Mouse (Mus musculus) forebrain, embryonic 16.5 days (tissue): ENCODE measurements around the gene Bod1. TPM values are rescaled to one million over a fixed set of nuclear protein-coding genes. Genes with fewer than 3 reads are reported as not detected.
A peak's percentile ranks its signal among the peaks of the same experiment; 100 is the strongest.

Experiments
- ATAC-seq: fragments of 200-750 bp; cut with Nextera tagmentation; 2 replicates; pipeline ENCODE4 v1.8.0; 2017; ENCODE audit warnings: mild to moderate bottlenecking, moderate library complexity
- H3K27ac ChIP-seq: fragments of 300-500 bp; sonication (generic); 2 replicates; pipeline ENCODE4 v1.5.1; 2014; ENCODE audit warnings: low read length, control low read depth
- H3K27me3 ChIP-seq: fragments of 300-500 bp; sonication (generic); replicated peaks from 2 replicates; pipeline ENCODE4 v1.6.1; 2014; ENCODE audit warnings: low read length; ENCODE audit not compliant: control insufficient read depth, insufficient read depth
- H3K36me3 ChIP-seq: fragments of 300-500 bp; sonication (generic); 2 replicates; pipeline ENCODE4 v1.6.1; 2014; ENCODE audit not compliant: control insufficient read depth, insufficient read depth
- H3K4me1 ChIP-seq: fragments of 300-500 bp; sonication (generic); replicated peaks from 2 replicates; pipeline ENCODE4 v1.6.1; 2014; ENCODE audit warnings: low read length; ENCODE audit not compliant: control insufficient read depth, insufficient read depth
- H3K4me2 ChIP-seq: fragments of 300-500 bp; sonication (generic); 2 replicates; pipeline ENCODE4 v1.6.1; 2014; ENCODE audit warnings: mild to moderate bottlenecking, low read length, control low read depth
- H3K4me3 ChIP-seq: fragments of 300-500 bp; sonication (generic); replicated peaks from 2 replicates; pipeline ENCODE4 v1.5.1; 2014; ENCODE audit warnings: mild to moderate bottlenecking, low read length, control low read depth
- H3K9ac ChIP-seq: fragments of 300-500 bp; sonication (generic); replicated peaks from 2 replicates; pipeline ENCODE4 v1.6.1; 2014; ENCODE audit warnings: low read depth, low read length, control low read depth
- H3K9me3 ChIP-seq: fragments of 300-500 bp; sonication (generic); 2 replicates; pipeline ENCODE4 v1.6.1; 2016; ENCODE audit warnings: low read length; ENCODE audit not compliant: control insufficient read depth
- WGBS: fragments of 180-500 bp; shearing (Covaris S2); extraction: QIAGEN DNeasy Blood & Tissue Kit; methylation state at CpG from one replicate; pipeline ENCODE4 v1.1.7; 2014; 5-methylcytosine and 5-hydroxymethylcytosine counted together
- polyA plus RNA-seq: library from polyadenylated mRNA; unstranded; fragments of >200 nt; fragmentation: Nextera tagmentation; extraction: Ambion mirVana; gene quantifications from 2 replicates; pipeline ENCODE4 v1.2.1, GENCODE M21; 2015

Bod1 gene
- polyA plus RNA-seq, 1 experiment from 2014 or later, result 141 TPM

DNA sequence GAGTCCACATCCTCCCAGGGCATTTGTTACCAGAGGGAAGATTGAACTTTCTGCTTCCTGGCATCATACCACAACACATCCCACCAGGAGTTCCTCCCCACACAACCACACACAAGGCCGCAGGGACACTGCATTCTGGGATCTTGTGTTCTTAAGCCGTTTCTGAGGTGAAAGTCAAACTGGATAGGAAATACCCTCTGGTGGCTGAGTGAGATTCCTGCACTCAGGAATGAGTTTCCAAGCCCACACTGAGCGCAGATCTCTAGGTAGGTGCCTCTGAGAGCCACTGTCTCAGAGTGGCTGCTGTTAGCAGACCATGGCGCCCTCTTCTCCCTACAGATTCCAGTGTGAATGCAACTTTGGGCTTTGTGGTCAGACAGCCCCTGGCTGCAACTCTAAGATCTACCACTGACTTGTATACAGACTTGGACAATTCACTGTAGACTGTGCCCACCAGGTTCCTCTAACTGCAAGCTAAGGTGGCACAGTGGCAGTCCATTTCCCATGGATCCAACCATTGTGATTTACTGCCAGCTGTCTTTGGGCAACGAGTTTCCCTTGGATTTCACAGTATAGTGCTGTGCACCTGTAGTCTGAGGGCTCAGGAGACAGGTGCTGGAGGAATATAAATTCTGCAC, 14.4 kb downstream of the Bod1 start:
- H3K4me1 ChIP-seq, result no peaks in the 10 kb centered on the region
- 0 out of 2 replicates have a peak, but pooled peaks cover 2% of the 10 kb centered on the region for H3K36me3 ChIP-seq
- 68% methylated on average over 5 of the region's 5 CpGs for WGBS
- H3K9me3 ChIP-seq, result no peaks in the 10 kb centered on the region
- H3K27me3 ChIP-seq, result no peaks in the 10 kb centered on the region
- H3K4me3 ChIP-seq, result no peak overlapping the region
- H3K9ac ChIP-seq, result no peak overlapping the region
- H3K27ac ChIP-seq, result no peak overlapping the region
- ATAC-seq, result no peak
- H3K4me2 ChIP-seq, result no peak overlapping the region

DNA sequence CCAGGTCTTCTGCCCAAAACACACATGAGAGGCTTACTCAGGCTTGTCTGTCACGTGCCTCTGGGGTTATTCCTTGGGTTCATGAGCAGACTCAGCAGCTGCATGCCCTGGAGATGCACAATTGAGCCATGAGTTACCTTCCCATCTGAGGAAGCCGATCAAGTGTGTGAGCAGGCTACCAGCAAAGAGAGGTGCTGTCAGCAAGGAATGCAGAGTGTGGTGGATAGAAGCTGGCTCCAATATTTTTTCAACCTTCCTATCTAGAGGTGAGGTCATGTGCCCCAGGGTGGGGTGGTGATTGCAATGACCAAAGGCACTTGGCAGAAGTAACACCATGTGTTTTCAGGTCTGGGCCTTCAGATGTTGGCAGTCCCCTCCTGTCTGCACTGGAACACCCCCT, 22.2 kb downstream of the Bod1 start:
- Histone ChIP-seq H3K27me3 (no peaks in the 10 kb centered on the region), H3K36me3 (no peaks in the 10 kb centered on the region), H3K4me3 (no peak overlapping the region), H3K4me1 (no peaks in the 10 kb centered on the region), H3K27ac (no peak overlapping the region), H3K9me3 (no peaks in the 10 kb centered on the region), H3K9ac (no peak overlapping the region), H3K4me2 (no peak overlapping the region)
- 72% methylated on average over 2 of the region's 2 CpGs for WGBS
- no peak for ATAC-seq

- Histone ChIP-seq H3K27me3 (no peaks in the 10 kb centered on the region), H3K4me3 (no peak overlapping the region), H3K9ac (no peak overlapping the region), H3K4me2 (no peak overlapping the region), H3K4me1 (no peaks in the 10 kb centered on the region), H3K9me3 (no peaks in the 10 kb centered on the region), H3K27ac (no peak overlapping the region), H3K36me3 (no peaks in the 10 kb centered on the region)
- 83% methylated on average over 10 of the region's 10 CpGs for WGBS
- ATAC-seq, result no peak
Measured at GRCm38 (mm10) chr11:31647268-31647667, 24.4 kb downstream of the Bod1 start.

DNA sequence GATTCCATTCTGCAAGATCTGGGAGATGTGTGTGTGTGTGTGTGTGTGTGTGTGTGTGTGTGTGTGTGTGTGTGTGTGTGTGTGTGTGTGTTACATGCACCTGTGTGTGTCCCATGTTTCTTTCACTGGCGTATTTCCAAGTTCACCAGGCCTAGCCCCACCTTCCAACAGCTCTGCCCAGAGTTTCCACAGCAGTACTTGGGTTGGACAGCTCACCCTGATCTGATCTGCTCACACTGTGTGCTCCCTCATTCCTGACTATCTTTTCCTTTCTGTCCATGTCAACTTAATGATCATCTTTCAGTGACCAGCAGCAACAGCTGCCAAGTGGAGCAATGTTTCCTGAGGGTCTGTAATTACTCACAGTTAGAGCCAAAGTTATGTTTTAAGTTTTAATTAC, 25.1 kb downstream of the Bod1 start:
- Histone ChIP-seq H3K27ac (no peak overlapping the region), H3K4me2 (no peak overlapping the region)

DNA sequence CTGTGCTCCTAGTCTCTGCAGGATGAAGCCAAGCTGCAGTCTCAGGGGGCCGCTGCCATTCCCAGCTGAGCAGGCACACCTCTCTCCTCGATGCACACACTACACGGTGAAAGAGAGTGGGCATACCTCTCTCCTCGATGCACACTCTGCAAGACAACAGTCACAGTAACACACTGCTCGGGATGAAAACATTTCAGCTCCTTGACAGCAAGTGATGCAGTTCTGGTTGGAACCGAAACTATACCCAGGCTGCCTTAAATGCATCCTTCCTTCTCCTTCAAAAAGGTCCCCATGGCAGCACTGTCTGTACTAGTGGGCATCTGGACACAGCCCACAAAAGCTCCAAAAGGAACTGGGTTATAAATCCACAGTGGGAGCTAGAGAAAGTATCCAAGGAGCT, 28.6 kb downstream of the Bod1 start:
- H3K36me3 ChIP-seq, result no peaks in the 10 kb centered on the region
- no peak overlapping the region for H3K9ac ChIP-seq
- H3K4me3 ChIP-seq, result no peak overlapping the region
- no peak overlapping the region for H3K27ac ChIP-seq
- H3K27me3 ChIP-seq, result no peaks in the 10 kb centered on the region
- H3K4me1 ChIP-seq, result no peaks in the 10 kb centered on the region
- 76% methylated on average over 6 of the region's 6 CpGs for WGBS
- no peak for ATAC-seq
- H3K9me3 ChIP-seq, result no peaks in the 10 kb centered on the region
- H3K4me2 ChIP-seq, result no peak overlapping the region

More for the DNA sequence above, 25.1 kb downstream of the Bod1 start:
- ATAC-seq, result no peak
- WGBS, result 95% methylated on average over 1 of the region's 1 CpGs
- Histone ChIP-seq H3K27me3 (no peaks in the 10 kb centered on the region), H3K4me3 (no peak overlapping the region), H3K9ac (no peak overlapping the region), H3K36me3 (no peaks in the 10 kb centered on the region), H3K4me1 (no peaks in the 10 kb centered on the region), H3K9me3 (no peaks in the 10 kb centered on the region)

GRCm38 (mm10) chr11:31641066-31641810, 30.4 kb downstream of the Bod1 start:
- no peak overlapping the region for H3K4me3 ChIP-seq
- no peak overlapping the region for H3K9ac ChIP-seq
- H3K27me3 ChIP-seq, result no peaks in the 10 kb centered on the region
- no peaks in the 10 kb centered on the region for H3K4me1 ChIP-seq
- H3K9me3 ChIP-seq, result no peaks in the 10 kb centered on the region
- H3K27ac ChIP-seq, result no peak overlapping the region
- H3K4me2 ChIP-seq, result no peak overlapping the region
- no peak for ATAC-seq
- no peaks in the 10 kb centered on the region for H3K36me3 ChIP-seq
- 47% methylated on average over 3 of the region's 3 CpGs for WGBS

- no peaks in the 10 kb centered on the region for H3K36me3 ChIP-seq
- no peak overlapping the region for H3K4me3 ChIP-seq
- H3K4me1 ChIP-seq, result no peaks in the 10 kb centered on the region
- no peak for ATAC-seq
- H3K9me3 ChIP-seq, result no peaks in the 10 kb centered on the region
- 77% methylated on average over 5 of the region's 5 CpGs for WGBS
- H3K4me2 ChIP-seq, result no peak overlapping the region
- no peak overlapping the region for H3K27ac ChIP-seq
- H3K27me3 ChIP-seq, result no peaks in the 10 kb centered on the region
- H3K9ac ChIP-seq, result no peak overlapping the region
Measured at GRCm38 (mm10) chr11:31640187-31640586, 31.5 kb downstream of the Bod1 start.

DNA sequence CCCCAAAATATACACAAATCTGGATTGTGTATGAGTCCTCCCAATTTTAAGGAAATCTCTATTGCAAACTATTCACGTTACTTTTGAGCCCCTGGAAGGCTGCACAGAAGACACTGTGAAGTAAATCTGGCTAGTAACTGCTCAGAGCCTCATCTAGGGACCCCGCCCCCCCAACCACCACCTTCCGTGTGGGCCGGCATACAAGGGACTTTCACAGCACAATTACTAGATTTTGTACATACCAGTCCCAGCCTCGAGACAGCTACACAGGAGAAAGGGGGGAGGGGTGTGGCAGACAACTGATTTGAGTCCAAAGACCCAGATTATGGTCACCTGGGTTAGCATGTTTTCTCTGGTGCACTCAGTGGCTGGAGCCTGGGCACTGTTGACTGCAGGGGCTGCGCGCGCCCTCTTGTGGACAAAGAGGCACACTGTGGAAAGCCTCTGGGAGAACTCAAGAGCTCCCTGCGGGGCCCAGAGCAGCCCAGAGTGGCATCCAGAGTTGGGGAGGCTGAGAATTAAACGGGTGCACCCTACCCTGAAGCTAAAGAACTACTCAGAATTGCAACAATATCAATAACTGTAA, 33.8 kb downstream of the Bod1 start:
- Histone ChIP-seq H3K36me3 (no peaks in the 10 kb centered on the region), H3K27ac (no peak overlapping the region), H3K4me2 (no peak overlapping the region), H3K4me3 (no peak overlapping the region), H3K9ac (no peak overlapping the region), H3K4me1 (no peaks in the 10 kb centered on the region), H3K27me3 (no peaks in the 10 kb centered on the region), H3K9me3 (no peaks in the 10 kb centered on the region)
- WGBS, result 30% methylated on average over 10 of the region's 10 CpGs
- peak; percentile 88 for ATAC-seq

DNA sequence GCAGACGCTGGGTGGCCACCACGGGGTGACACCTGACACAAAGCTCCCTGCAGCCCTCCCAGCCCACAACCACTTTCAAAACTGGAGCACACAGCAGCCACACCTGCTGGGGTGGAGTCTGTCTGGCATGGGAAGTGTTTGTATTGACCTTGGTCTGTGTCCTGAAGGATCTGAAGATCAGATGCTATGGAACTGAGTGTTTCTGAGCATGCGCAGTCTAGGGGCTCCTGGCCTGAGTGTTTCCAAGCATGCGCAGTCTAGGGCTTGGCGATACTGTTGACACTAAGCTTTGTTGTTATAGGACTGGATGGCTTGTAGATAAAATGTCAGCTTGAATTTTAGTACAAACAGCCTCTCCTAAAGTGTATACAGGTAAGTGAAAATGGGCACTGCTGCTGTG, 43.0 kb downstream of the Bod1 start:
- Histone ChIP-seq H3K27ac (no peak overlapping the region), H3K4me3 (no peak overlapping the region), H3K9ac (no peak overlapping the region), H3K9me3 (no peaks in the 10 kb centered on the region), H3K4me2 (no peak overlapping the region), H3K4me1 (no peaks in the 10 kb centered on the region), H3K27me3 (no peaks in the 10 kb centered on the region), H3K36me3 (no peaks in the 10 kb centered on the region)
- 86% methylated on average over 5 of the region's 5 CpGs for WGBS
- ATAC-seq, result no peak
